Mouse (Mus musculus) myocyte (in vitro differentiated cells): ENCODE measurements around the gene Pdcl2. TPM values are rescaled to one million over a fixed set of nuclear protein-coding genes. Genes with fewer than 3 reads are reported as not detected.

ENCODE experiments used
- H3K27me3 ChIP-seq: one replicate; pipeline ENCODE4 v1.6.1; 2011; ENCODE audit not compliant: control insufficient read depth, insufficient read depth, insufficient read length
- H3K36me3 ChIP-seq: one replicate; pipeline ENCODE4 v1.6.1; 2011; ENCODE audit not compliant: control insufficient read depth, insufficient read depth
- H3K4me2 ChIP-seq: one replicate; pipeline ENCODE4 v1.6.1; 2011; ENCODE audit warnings: low read depth, control low read depth
- H3K4me3 ChIP-seq: one replicate; pipeline ENCODE4 v1.5.1; 2011; ENCODE audit warnings: mild to moderate bottlenecking, control low read depth, moderate library complexity
- H3K79me2 ChIP-seq: one replicate; pipeline ENCODE4 v1.6.1; 2011; ENCODE audit not compliant: control insufficient read depth, insufficient read depth
- H3ac ChIP-seq: one replicate; pipeline ENCODE4 v1.6.1; 2011; ENCODE audit not compliant: control insufficient read depth, insufficient read length
- CEBPB ChIP-seq: IDR thresholded peaks from 2 replicates; pipeline ENCODE4 v1.6.1; 2011; ENCODE audit warnings: mild to moderate bottlenecking, moderate library complexity; ENCODE audit not compliant: poor library complexity, insufficient read depth, severe bottlenecking
- E2F4 ChIP-seq: IDR thresholded peaks from one replicate; pipeline ENCODE4 v1.6.1; 2011; ENCODE audit warnings: mild to moderate bottlenecking, control low read depth, moderate library complexity; ENCODE audit not compliant: insufficient read depth
- MAX ChIP-seq: IDR thresholded peaks from one replicate; pipeline ENCODE4 v1.6.1; 2011; ENCODE audit warnings: low read depth, mild to moderate bottlenecking, control low read depth
- MYOD1 ChIP-seq, 3 experiments: IDR thresholded peaks; one replicate each; pipeline ENCODE4 v1.6.1; 2011; ENCODE audit warnings: control low read depth in 2 of 3, low read depth in 2 of 3, mild to moderate bottlenecking in 2 of 3, moderate library complexity in 1 of 3; ENCODE audit not compliant: insufficient read length in 2 of 3, control insufficient read depth in 1 of 3
- MYOG ChIP-seq, 3 experiments: IDR thresholded peaks; one replicate each; pipeline ENCODE4 v1.6.1; 2011; ENCODE audit warnings: control low read depth in 2 of 3, low read depth in 2 of 3, mild to moderate bottlenecking in 2 of 3; ENCODE audit not compliant: insufficient read length in 2 of 3, control insufficient read depth in 1 of 3, insufficient read depth in 1 of 3
- POLR2A ChIP-seq: IDR thresholded peaks from one replicate; pipeline ENCODE4 v1.6.1; 2011; ENCODE audit warnings: low read depth, mild to moderate bottlenecking, control low read depth, moderate library complexity; ENCODE audit not compliant: insufficient read length
- POLR2AphosphoS2 ChIP-seq: IDR thresholded peaks from one replicate; pipeline ENCODE4 v1.6.1; 2011; ENCODE audit warnings: low read depth, control low read depth; ENCODE audit not compliant: insufficient read length
- REST ChIP-seq: IDR thresholded peaks from one replicate; pipeline ENCODE4 v1.6.1; 2011; ENCODE audit warnings: mild to moderate bottlenecking, control low read depth, moderate library complexity; ENCODE audit not compliant: insufficient read depth, insufficient read length
- SRF ChIP-seq: IDR thresholded peaks from one replicate; pipeline ENCODE4 v1.6.1; 2011; ENCODE audit warnings: low read depth; ENCODE audit not compliant: control insufficient read depth, insufficient read length
- TCF12 ChIP-seq: IDR thresholded peaks from one replicate; pipeline ENCODE4 v1.6.1; 2011; ENCODE audit warnings: mild to moderate bottlenecking, control low read depth; ENCODE audit not compliant: poor library complexity, insufficient read depth, severe bottlenecking
- TCF3 ChIP-seq: IDR thresholded peaks from one replicate; pipeline ENCODE4 v1.6.1; 2011; ENCODE audit warnings: low read depth, control low read depth; ENCODE audit not compliant: insufficient read length
- USF1 ChIP-seq: IDR thresholded peaks from one replicate; pipeline ENCODE4 v1.6.1; 2011; ENCODE audit warnings: low read depth, mild to moderate bottlenecking, control low read depth, moderate library complexity
- polyA plus RNA-seq: library from polyadenylated mRNA; unstranded; fragments of >200 nt; fragmentation: generic; extraction: Trizol; gene quantifications from one replicate; pipeline ENCODE4 v1.2.1, GENCODE M21; 2012; ENCODE audit warnings: missing spikeins

Pdcl2 gene
- polyA plus RNA-seq, 1 experiment, result not detected

GRCm38 (mm10) chr5:76360786-76361185 lies 29.8 kb upstream of the Pdcl2 start:
- H3K4me3 ChIP-seq, result no peak overlapping the region
- no peak overlapping the region for H3ac ChIP-seq
- no peaks in the 10 kb centered on the region for H3K36me3 ChIP-seq
- no peaks in the 10 kb centered on the region for H3K27me3 ChIP-seq
- no peak for TF ChIP-seq MYOG (IDR thresholded peaks at IDR 0.05; ENCODE audit: control insufficient read depth in 1 of 3, insufficient read depth in 1 of 3, insufficient read length in 2 of 3, low read depth in 2 of 3)
- TF ChIP-seq SRF, result no peak
- no peak for TF ChIP-seq USF1
- no peak for TF ChIP-seq POLR2AphosphoS2
- H3K4me2 ChIP-seq, result no peak overlapping the region
- no peaks in the 10 kb centered on the region for H3K79me2 ChIP-seq

GRCm38 (mm10) chr5:76360057-76360456 lies 29.1 kb upstream of the Pdcl2 start:
- TF ChIP-seq MAX (no peak), MYOG (IDR thresholded peaks at IDR 0.05; ENCODE audit: control insufficient read depth in 1 of 3, insufficient read depth in 1 of 3, insufficient read length in 2 of 3, low read depth in 2 of 3) (no peak), POLR2A (no peak), SRF (no peak), MYOD1 (IDR thresholded peaks at IDR 0.05; ENCODE audit: control insufficient read depth in 1 of 3, insufficient read length in 2 of 3, low read depth in 2 of 3) (no peak), TCF12 (no peak), REST (no peak), POLR2AphosphoS2 (no peak), USF1 (no peak), CEBPB (no peak), E2F4 (no peak), TCF3 (no peak)
- H3K4me3 ChIP-seq, result no peak overlapping the region
- no peak overlapping the region for H3ac ChIP-seq
- H3K27me3 ChIP-seq, result no peaks in the 10 kb centered on the region
- H3K4me2 ChIP-seq, result no peak overlapping the region
- no peaks in the 10 kb centered on the region for H3K79me2 ChIP-seq
- no peaks in the 10 kb centered on the region for H3K36me3 ChIP-seq

- Histone ChIP-seq H3K4me2 (no peak overlapping the region), H3ac (no peak overlapping the region), H3K79me2 (no peaks in the 10 kb centered on the region), H3K27me3 (no peaks in the 10 kb centered on the region), H3K4me3 (no peak overlapping the region), H3K36me3 (no peaks in the 10 kb centered on the region)
- TF ChIP-seq E2F4 (no peak), POLR2A (no peak), TCF12 (no peak), POLR2AphosphoS2 (no peak), MAX (no peak), SRF (no peak), USF1 (no peak), TCF3 (no peak), MYOD1 (IDR thresholded peaks at IDR 0.05; ENCODE audit: control insufficient read depth in 1 of 3, insufficient read length in 2 of 3, low read depth in 2 of 3) (no peak), REST (no peak), CEBPB (no peak), MYOG (IDR thresholded peaks at IDR 0.05; ENCODE audit: control insufficient read depth in 1 of 3, insufficient read depth in 1 of 3, insufficient read length in 2 of 3, low read depth in 2 of 3) (no peak)
Observed at GRCm38 (mm10) chr5:76351953-76352611, 21.1 kb upstream of the Pdcl2 start.

GRCm38 (mm10) chr5:76351537-76351936 lies 20.6 kb upstream of the Pdcl2 start:
- TF ChIP-seq TCF3 (no peak), USF1 (no peak)
- Histone ChIP-seq H3K79me2 (no peaks in the 10 kb centered on the region), H3K4me2 (no peak overlapping the region), H3K36me3 (no peaks in the 10 kb centered on the region), H3K27me3 (no peaks in the 10 kb centered on the region), H3ac (no peak overlapping the region), H3K4me3 (no peak overlapping the region)

GRCm38 (mm10) chr5:76346137-76346536 lies 15.2 kb upstream of the Pdcl2 start:
- Histone ChIP-seq H3K27me3 (no peaks in the 10 kb centered on the region), H3K79me2 (no peaks in the 10 kb centered on the region), H3ac (no peak overlapping the region), H3K4me3 (no peak overlapping the region), H3K36me3 (no peaks in the 10 kb centered on the region), H3K4me2 (peak overlapping the region; percentile 68)
- no peak for TF ChIP-seq POLR2AphosphoS2
- TF ChIP-seq CEBPB, result no peak
- peak in 1 of 3 experiments; percentile 8 for TF ChIP-seq MYOG (IDR thresholded peaks at IDR 0.05; ENCODE audit: control insufficient read depth in 1 of 3, insufficient read depth in 1 of 3, insufficient read length in 2 of 3, low read depth in 2 of 3)
